Mouse (Mus musculus) testis, adult 2 months (tissue): ENCODE results near the gene Acsl5. TPM values are rescaled to one million over a fixed set of nuclear protein-coding genes. Genes with fewer than 3 reads are reported as not detected.

Source experiments
- H3K27ac ChIP-seq: fragments of 200-500 bp; 2 replicates; pipeline ENCODE4 v1.5.1; 2012; ENCODE audit warnings: low read depth, low read length; ENCODE audit not compliant: control insufficient read depth, insufficient read depth
- H3K27me3 ChIP-seq: fragments of 200-500 bp; 2 replicates; pipeline ENCODE4 v1.6.1; 2012; ENCODE audit warnings: mild to moderate bottlenecking, low read length, moderate library complexity; ENCODE audit not compliant: control insufficient read depth, insufficient read depth
- H3K36me3 ChIP-seq: fragments of 200-500 bp; 2 replicates; pipeline ENCODE4 v1.6.1; 2012; ENCODE audit warnings: mild to moderate bottlenecking, low read length; ENCODE audit not compliant: control insufficient read depth, insufficient read depth
- H3K4me1 ChIP-seq: fragments of 200-500 bp; 2 replicates; pipeline ENCODE4 v1.6.1; 2012; ENCODE audit warnings: low read length; ENCODE audit not compliant: control insufficient read depth, insufficient read depth
- H3K4me3 ChIP-seq: fragments of 200-500 bp; 2 replicates; pipeline ENCODE4 v1.5.1; 2012; ENCODE audit warnings: low read depth, mild to moderate bottlenecking, low read length, moderate library complexity, mixed read lengths; ENCODE audit not compliant: control insufficient read depth
- CTCF ChIP-seq: fragments of 200-500 bp; IDR thresholded peaks from 2 replicates; pipeline ENCODE4 v1.5.1; 2012; ENCODE audit warnings: low read depth, mild to moderate bottlenecking, inconsistent platforms, low read length, moderate library complexity; ENCODE audit not compliant: control insufficient read depth, insufficient read depth, insufficient replicate concordance
- POLR2A ChIP-seq: fragments of 200-500 bp; IDR thresholded peaks from 2 replicates; pipeline ENCODE4 v1.6.1; 2012; ENCODE audit warnings: low read depth, mild to moderate bottlenecking, inconsistent platforms, low read length, moderate library complexity; ENCODE audit not compliant: control insufficient read depth
- polyA plus RNA-seq: library from polyadenylated mRNA; depleted of rRNA; stranded (reverse); fragments of >200 nt; gene quantifications from 2 replicates; pipeline ENCODE4 v1.2.3, GENCODE M21; 2012

Gene Acsl5
- polyA plus RNA-seq, 1 experiment = 6.9 TPM

DNA sequence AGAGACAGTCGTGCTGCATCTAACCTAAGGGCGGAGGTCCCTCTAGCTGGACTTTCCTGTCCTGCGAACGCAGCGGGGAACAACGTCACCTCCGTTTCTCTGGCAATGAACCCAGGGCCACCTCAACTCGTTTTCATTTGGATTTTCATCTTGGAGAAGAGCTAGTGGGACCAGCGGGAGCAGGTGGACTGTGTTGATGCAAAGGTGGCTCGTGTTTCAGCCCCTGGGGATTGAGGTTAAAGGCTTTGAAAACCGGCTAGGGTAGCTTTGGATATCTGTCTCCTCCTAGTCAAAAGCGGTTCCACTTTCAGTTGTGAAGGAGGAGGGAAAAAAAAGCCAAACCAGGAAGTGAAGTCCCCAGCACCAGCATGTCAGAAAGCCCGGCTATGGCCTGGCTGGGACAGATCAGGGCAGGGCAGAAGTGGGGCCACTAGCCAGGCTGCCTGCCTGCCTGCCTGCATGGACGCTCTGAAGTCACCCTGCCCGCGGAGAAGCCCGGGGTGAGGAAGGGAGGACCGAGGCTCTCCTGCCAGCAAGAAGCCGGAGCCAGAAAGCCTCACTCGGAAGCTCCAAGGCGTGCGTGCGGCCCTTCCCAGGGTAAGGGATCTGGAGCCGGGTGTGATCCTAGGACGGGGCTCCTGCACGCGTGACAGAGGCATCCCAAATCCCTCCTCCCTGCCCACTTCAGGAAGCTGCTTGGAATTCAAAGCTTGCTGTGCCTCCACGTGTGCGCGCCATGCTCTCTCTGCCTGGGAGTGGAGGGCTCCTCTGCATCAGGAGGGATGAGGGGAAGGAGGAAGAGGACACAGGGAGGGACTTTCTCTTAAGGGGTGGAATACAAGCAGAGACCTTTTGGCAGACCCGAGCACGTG is 2.1 kb downstream of the Acsl5 start:
- peaks cover 9% of the 10 kb centered on the region for H3K4me1 ChIP-seq
- no peaks in the 10 kb centered on the region for H3K27me3 ChIP-seq

DNA sequence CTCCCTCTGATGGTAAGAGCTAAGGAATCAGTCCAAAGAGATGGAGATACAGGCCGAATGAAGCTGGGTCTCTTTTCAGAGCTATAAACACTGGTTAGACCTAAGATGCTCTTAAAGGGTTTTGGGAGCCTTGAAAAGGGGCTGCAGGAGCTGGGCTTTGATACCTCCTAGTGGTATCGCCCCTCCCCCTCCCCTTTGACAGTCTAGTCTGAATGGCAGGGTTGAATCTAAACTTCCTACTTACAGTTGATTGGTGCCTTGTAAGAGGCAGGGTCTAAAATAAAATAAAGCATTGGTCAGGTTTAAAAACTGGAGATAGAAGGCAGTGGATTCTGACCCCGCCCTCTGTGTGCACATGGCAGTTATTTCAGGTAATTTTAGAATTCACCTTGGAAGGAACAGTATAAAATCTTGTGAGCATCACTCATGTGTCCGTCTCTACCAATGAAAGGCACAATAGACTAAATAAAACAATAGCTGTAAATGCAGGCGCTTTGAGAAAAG is 2.8 kb downstream of the Acsl5 start:
- TF ChIP-seq CTCF (no peak), POLR2A (no peak)
- Histone ChIP-seq H3K36me3 (no peaks in the 10 kb centered on the region), H3K27me3 (no peaks in the 10 kb centered on the region), H3K4me3 (no peak overlapping the region), H3K4me1 (peaks cover 9% of the 10 kb centered on the region), H3K27ac (no peak overlapping the region)

More for the DNA sequence above, 2.1 kb downstream of the Acsl5 start:
- TF ChIP-seq CTCF (no peak), POLR2A (no peak)
- Histone ChIP-seq H3K4me3 (peak overlapping the region; percentile 81), H3K36me3 (no peaks in the 10 kb centered on the region), H3K27ac (no peak overlapping the region; the same call in 1 of the 2 replicates)

DNA sequence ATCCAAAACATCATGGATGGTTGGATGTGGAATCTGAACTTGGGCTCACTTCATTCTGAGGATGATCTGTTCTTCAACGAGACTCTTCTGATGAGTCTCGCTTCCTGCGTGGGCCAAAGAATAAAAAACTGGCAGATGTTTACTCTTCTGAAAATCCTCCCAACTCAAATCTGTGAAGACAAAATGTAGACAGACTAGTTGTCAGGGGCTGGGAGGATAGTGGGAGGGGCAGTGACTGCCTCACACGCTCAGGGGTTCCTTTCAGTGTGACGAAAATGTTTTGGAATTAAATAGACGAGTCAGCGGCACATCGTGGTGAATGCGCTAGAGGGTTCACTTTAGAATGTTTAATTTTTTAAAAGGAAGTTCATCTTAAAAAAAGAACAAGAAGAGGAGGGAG is 4.4 kb downstream of the Acsl5 start:
- Histone ChIP-seq H3K4me3 (no peak overlapping the region), H3K4me1 (peaks cover 9% of the 10 kb centered on the region), H3K27me3 (no peaks in the 10 kb centered on the region), H3K36me3 (no peaks in the 10 kb centered on the region), H3K27ac (no peak overlapping the region)
- no peak for TF ChIP-seq POLR2A
- TF ChIP-seq CTCF = no peak

DNA sequence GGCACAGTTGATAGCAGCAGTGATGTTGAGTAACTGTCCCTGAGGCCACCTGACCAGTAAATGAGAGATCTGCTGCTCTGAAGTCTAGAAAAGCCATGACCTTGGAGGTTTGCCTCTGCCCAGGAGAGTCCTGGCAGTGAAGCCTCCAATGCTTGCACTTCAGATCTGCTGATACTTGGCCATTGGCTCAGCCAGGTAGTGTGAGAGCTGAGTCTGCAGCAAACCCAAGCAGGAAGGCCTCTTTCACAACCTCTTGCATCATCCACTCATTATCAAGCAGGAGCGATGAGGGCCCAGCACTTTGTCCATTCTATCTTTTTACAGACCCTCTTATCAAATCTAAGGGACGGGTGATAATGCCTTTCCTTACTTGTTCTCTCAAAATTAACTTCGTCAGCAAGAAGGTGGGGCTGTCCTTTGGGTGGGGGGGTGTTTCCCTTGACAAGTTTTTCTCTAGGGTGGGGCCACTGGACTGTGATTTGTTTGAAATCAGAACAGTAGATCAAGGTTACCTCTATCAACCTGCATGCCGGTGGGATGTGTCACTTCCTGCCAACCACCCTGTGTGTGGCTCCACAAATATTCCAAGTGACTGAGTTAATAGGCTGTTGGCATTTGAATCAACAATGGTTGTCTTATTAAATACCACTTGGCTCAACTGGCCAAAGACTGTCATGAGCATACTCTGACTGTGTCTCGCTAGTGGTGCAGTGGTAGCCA is 6.1 kb downstream of the Acsl5 start:
- H3K4me3 ChIP-seq = no peak overlapping the region
- no peaks in the 10 kb centered on the region for H3K36me3 ChIP-seq
- H3K4me1 ChIP-seq = peaks cover 9% of the 10 kb centered on the region
- H3K27ac ChIP-seq = no peak overlapping the region
- TF ChIP-seq POLR2A (no peak), CTCF (no peak)
- H3K27me3 ChIP-seq = no peaks in the 10 kb centered on the region

DNA sequence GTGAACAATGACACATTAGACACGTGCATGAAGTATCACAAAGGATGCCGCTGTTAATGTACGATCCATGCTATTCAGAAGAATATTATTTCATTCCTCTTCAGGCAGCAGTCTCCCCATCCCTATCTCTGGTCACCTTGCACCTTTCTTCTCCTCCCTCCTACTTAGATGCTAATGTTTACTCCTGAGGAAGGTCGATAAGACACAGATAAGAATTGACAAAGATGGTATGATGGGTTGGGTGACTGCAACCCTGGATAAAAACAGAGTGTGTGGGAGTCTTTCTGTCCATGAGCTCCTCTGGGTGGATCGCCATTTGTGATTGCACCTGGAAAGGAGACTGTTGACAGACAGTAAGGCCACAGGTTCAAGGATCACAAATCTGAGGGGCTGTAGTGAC is 6.8 kb downstream of the Acsl5 start:
- Histone ChIP-seq H3K27me3 (no peaks in the 10 kb centered on the region), H3K4me3 (no peak overlapping the region), H3K27ac (no peak overlapping the region), H3K36me3 (no peaks in the 10 kb centered on the region), H3K4me1 (peaks cover 6% of the 10 kb centered on the region)
- no peak for TF ChIP-seq CTCF
- no peak for TF ChIP-seq POLR2A

DNA sequence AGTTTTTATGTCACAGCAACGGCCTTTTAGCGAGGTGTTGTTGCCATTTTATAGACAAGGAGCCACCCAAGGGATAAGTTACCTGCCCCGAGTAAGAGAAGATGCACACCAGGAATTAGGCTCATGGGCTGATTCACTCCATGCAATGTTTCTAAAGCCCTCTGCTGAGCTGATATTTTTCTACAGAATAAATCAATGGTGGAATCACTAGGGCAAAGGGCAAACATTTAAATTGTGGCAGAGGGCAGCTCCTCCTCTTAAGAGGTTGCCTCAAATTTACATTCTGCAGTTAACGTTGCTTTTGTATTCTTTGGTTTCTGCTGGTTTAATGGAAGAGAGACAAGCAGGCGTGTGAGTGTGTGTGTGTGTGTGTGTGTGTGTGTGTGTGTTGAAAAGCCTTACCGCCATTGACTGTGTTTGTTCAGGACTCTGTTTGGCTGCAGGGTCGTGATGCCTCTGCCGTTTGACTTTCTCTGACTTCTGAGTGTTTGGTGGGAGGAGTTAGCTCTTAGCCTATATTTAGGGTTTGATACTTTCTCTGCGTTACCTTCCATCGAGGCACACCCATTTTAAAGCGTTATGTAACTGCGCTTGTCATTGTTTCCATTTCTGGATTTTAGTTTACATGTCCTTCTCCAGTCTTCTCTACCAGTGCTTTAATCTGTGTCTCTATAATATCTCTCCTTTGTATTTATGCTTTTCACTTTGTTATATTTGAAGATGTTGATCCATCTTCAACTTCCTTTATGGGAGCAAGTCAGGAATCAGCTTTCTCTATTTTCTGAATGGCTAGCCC is 8.8 kb downstream of the Acsl5 start:
- no peak overlapping the region for H3K27ac ChIP-seq
- no peaks in the 10 kb centered on the region for H3K36me3 ChIP-seq
- no peak for TF ChIP-seq CTCF
- no peak for TF ChIP-seq POLR2A

DNA sequence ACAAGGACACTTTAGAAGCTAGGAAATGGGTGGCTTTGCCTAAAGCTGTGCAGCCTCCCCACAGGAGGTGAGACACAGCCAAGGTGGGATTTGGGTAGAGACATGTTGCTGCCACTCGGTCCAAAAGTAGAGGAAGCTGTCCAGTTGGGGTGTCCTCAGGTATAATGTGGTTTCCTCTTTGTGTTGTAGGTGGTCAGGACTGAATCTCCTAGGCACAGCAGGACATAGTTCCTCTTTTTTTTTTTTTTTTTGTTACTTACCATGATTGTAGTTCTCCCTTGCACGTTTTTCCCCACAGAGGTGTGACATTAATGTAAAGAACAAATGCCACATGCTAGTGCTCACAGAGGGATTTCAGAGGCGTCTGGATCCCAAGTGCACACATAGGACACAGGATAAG is 13.5 kb downstream of the Acsl5 start:
- no peaks in the 10 kb centered on the region for H3K27me3 ChIP-seq
- no peak overlapping the region for H3K27ac ChIP-seq
- no peaks in the 10 kb centered on the region for H3K36me3 ChIP-seq
- TF ChIP-seq CTCF (no peak), POLR2A (no peak)
- H3K4me3 ChIP-seq = no peak overlapping the region
- H3K4me1 ChIP-seq = no peaks in the 10 kb centered on the region

More for the DNA sequence above, 8.8 kb downstream of the Acsl5 start:
- H3K4me3 ChIP-seq = no peak overlapping the region
- H3K27me3 ChIP-seq = no peaks in the 10 kb centered on the region
- no peaks in the 10 kb centered on the region for H3K4me1 ChIP-seq
